Comparison of ENCODE assay signal across 16 mouse cellular contexts in the genomic region with DNA sequence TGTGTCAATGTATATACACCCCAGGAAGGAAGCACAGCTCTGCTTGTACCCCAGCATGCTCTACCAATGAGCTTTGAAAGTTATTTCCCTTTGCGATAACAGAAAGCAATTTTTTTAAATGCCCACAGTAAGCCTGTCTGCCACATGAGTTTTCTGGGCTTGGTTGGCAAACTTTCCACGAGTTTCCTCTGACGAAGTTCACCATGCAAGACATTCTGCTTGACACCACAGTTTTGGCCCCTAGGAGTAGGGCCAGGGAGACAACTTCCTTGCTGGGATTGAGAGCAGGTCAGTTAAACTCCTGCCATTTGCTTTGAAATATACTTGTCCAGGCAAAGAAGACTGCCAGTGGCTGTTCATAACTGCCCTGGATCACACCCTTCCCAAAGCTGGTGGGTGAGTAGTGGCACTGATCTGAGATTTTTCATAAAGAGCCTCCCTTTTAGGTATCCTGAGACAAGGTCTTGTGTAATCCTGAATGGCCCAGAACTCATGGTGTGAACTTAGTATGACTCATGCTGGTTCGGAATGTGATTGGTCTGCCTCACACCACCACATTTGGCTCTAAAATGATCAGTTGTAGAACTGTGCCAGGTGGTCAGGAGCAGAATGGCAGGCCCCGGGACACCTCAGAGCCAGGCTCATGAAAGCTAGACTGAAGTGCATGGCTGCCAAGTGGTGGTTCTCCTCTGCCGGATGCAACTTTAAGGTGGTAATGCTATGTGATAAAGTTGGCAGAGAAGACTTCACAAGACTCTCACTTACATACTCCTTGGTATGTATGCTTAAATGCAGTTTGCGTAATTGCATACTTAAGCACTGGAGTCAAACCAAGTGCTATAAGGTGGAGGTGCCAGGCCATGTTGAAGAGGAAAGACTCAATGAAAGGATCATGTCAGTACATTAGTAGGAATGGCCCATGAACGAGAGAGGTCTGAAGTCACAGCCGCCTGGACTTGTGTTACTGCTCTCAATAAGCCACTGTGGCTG. TPM values are rescaled to one million over a fixed set of nuclear protein-coding genes. Genes with fewer than 3 reads are reported as not detected.
DNase-seq lines count a peak whose midpoint lies in the region; TF ChIP-seq lines count a peak whose summit lies in the region.
"Had no signal": no experiment of that assay in that cellular context is flagged by ENCODE, and none has a peak within 500 bp of the region (broad histone marks: within the 10 kb centered on the region; RNA-seq: fewer than 3 reads in every experiment).

No protein-coding gene starts in this region.

- no peak overlapping the region for H3ac ChIP-seq in C2C12 (ENCODE audit: control insufficient read depth, insufficient read length, low read depth)

- H3K79me3 ChIP-seq in C2C12 (ENCODE audit: low read depth), result no peaks in the 10 kb centered on the region

- TF ChIP-seq POLR2A in bone marrow macrophage, adult 2 months (IDR thresholded peaks at IDR 0.05; ENCODE audit: borderline replicate concordance, low read depth, low read length), result no peak

- intact Hi-C loops in gastrocnemius, adult 2 months (cut with DNase I), result no loop called here

- WGBS in macrophage (ENCODE audit: missing documents), result 64% methylated on average over 7 of the region's 9 CpGs

- H3K27ac ChIP-seq in gastrocnemius, adult 2 months, result 0 out of 2 replicates have a peak overlapping the region, but pooled peaks have one; percentile 5
- H3K27ac ChIP-seq in bone marrow macrophage, adult 2 months (ENCODE audit: insufficient read depth, low read depth, low read length), result peak overlapping the region; percentile 58
- peak overlapping the region; percentile 59 for H3K27ac ChIP-seq in macrophage
- H3K27ac ChIP-seq: forebrain, embryonic 13.5 days; heart, embryonic 15.5 days; hindbrain, embryonic 12.5 days had no signal

- no peak for DNase-seq in gastrocnemius, adult 2 months
- no peak for DNase-seq in gastrocnemius, adult 8-10 months (ENCODE audit: low spot score in 2 of 2)
- no peak for DNase-seq in left cerebral cortex, adult 9 months (ENCODE audit: low spot score in 2 of 2)
- no peak for DNase-seq in adrenal gland, adult 2 months
- no peak for DNase-seq in left cerebral cortex, adult 8-10 months (ENCODE audit: low spot score in 2 of 2)
- DNase-seq: adrenal gland, postnatal 36 days; cerebellum, adult 18-20 months; gastrocnemius, postnatal 25 days; kidney, adult 18-20 months had no signal

- no peaks in the 10 kb centered on the region for H3K36me3 ChIP-seq in C2C12 (ENCODE audit: control insufficient read depth, insufficient read depth)
- no peaks in the 10 kb centered on the region for H3K36me3 ChIP-seq in macrophage (ENCODE audit: inconsistent target)
- H3K36me3 ChIP-seq: hindbrain, embryonic 12.5 days had no signal

- H3K4me1 ChIP-seq in bone marrow macrophage, adult 2 months (ENCODE audit: control insufficient read depth, insufficient read depth, low read length), result peaks cover 35% of the 10 kb centered on the region
- H3K4me1 ChIP-seq: forebrain, embryonic 13.5 days; hindbrain, embryonic 12.5 days had no signal

- H3K79me2 ChIP-seq in C2C12 (ENCODE audit: control insufficient read depth, insufficient read depth), result no peaks in the 10 kb centered on the region
- H3K79me2 ChIP-seq in macrophage (ENCODE audit: inconsistent target), result no peaks in the 10 kb centered on the region

- no peak for TF ChIP-seq CTCF in gastrocnemius, adult 2 months (IDR thresholded peaks at IDR 0.05)
- TF ChIP-seq CTCF in C2C12 (IDR thresholded peaks at IDR 0.05; ENCODE audit: control insufficient read depth, insufficient read depth, insufficient read length), result no peak
- no peak for TF ChIP-seq CTCF in bone marrow macrophage, adult 2 months (IDR thresholded peaks at IDR 0.05; ENCODE audit: low read depth, low read length)

- H3K4me3 ChIP-seq in gastrocnemius, adult 2 months, result no peak overlapping the region
- H3K4me3 ChIP-seq in C2C12 (ENCODE audit: insufficient read depth, poor library complexity, severe bottlenecking), result no peak overlapping the region
- H3K4me3 ChIP-seq in bone marrow macrophage, adult 2 months (ENCODE audit: insufficient read depth, low read length), result no peak overlapping the region
- no peak overlapping the region for H3K4me3 ChIP-seq in macrophage (ENCODE audit: inconsistent target)
- H3K4me3 ChIP-seq: forebrain, embryonic 13.5 days; heart, embryonic 15.5 days; hindbrain, embryonic 12.5 days; megakaryocyte, embryonic 14.5 days had no signal

- H3K27me3 ChIP-seq in C2C12 (ENCODE audit: control insufficient read depth, insufficient read depth, insufficient read length), result no peaks in the 10 kb centered on the region
- H3K27me3 ChIP-seq: forebrain, embryonic 13.5 days; heart, embryonic 15.5 days; hindbrain, embryonic 12.5 days had no signal

TF ChIP-seq in C2C12, 6 proteins besides CTCF, POLR2A, EP300 and RAD21:
- TF ChIP-seq MYOG (IDR thresholded peaks at IDR 0.05; ENCODE audit: control insufficient read depth, extremely low read depth, insufficient read length) (no peak), MYOD1 (IDR thresholded peaks at IDR 0.05; ENCODE audit: control insufficient read depth, insufficient read length, low read depth) (peak; percentile 30), CEBPB (IDR thresholded peaks at IDR 0.05; ENCODE audit: low read depth) (peak; percentile 81), FOSL1 (IDR thresholded peaks at IDR 0.05; ENCODE audit: insufficient read depth, low read length, poor library complexity, severe bottlenecking) (no peak)
TF ChIP-seq in C2C12: peak in this region for 2.

RNA-seq across cellular contexts. Expression of a gene that starts 7.0 kb away (rescaled TPM):
- total RNA-seq in gastrocnemius, adult 2 months (2021), result 10 to 100 TPM in 1 of 2 experiments, 1 to 10 TPM in 1; 9.3 to 10.6 TPM
- total RNA-seq in gastrocnemius, adult 8-10 months (2022), result 10 to 100 TPM in 2 of 4 experiments, 1 to 10 TPM in 2; 8.1 to 12.1 (median 10.5) TPM
- polyA plus RNA-seq in C2C12 (2012; fragmentation: generic; extraction: Trizol) (15.2 TPM), macrophage (2018) (14.5 to 22.9 TPM (median 17.8 TPM) in 3 replicates)
- 31.7 and 36.3 TPM in 2 replicates for polyA plus RNA-seq in bone marrow macrophage, adult 2 months (2012; ENCODE audit: insufficient read depth, insufficient read length, missing spikeins)
- total RNA-seq in macrophage (2018; cell fraction: chromatin; rRNA removed), result 100 to 1,000 TPM in 1 of 26 experiments, 10 to 100 TPM in 25; 21.8 to 133 (median 65.1) TPM
- total RNA-seq in macrophage (2018; cell fraction: cytosol; rRNA removed), result 10 to 100 TPM in 23 of 26 experiments, 1 to 10 TPM in 3; 6.6 to 23.9 (median 15.1) TPM
- total RNA-seq in macrophage (2018; cell fraction: nucleus; rRNA removed), result 10 to 100 TPM; 14.0 to 97.8 (median 37.1) TPM
- 10 to 100 TPM; 20.5 to 24.7 TPM for total RNA-seq in adrenal gland, adult 2 months (2021)
- 7.3 and 7.5 TPM in 2 replicates for polyA plus RNA-seq in adrenal gland, adult 2 months (2012; rRNA removed)
- 10 to 100 TPM; 34.5 to 37.7 (median 35.5) TPM for total RNA-seq in left cerebral cortex, adult 8-10 months (2022)

RNA-seq across cellular contexts. Expression of a gene that starts 47.4 kb away (rescaled TPM):
- total RNA-seq in gastrocnemius, adult 2 months (2021), result 1 to 10 TPM; 3.6 to 4.3 TPM
- total RNA-seq in gastrocnemius, adult 8-10 months (2022), result 1 to 10 TPM; 3.0 to 3.7 (median 3.4) TPM
- 8.6 TPM for polyA plus RNA-seq in C2C12 (2012; fragmentation: generic; extraction: Trizol)
- polyA plus RNA-seq in bone marrow macrophage, adult 2 months (2012; ENCODE audit: insufficient read depth, insufficient read length, missing spikeins), result 33.0 and 38.6 TPM in 2 replicates
- 10 to 100 TPM; 10.8 to 64.8 (median 42.6) TPM for total RNA-seq in macrophage (2018; cell fraction: chromatin; rRNA removed)
- total RNA-seq in macrophage (2018; cell fraction: cytosol; rRNA removed), result 10 to 100 TPM; 23.8 to 62.1 (median 37.7) TPM
- 10 to 100 TPM; 15.8 to 88.5 (median 44.9) TPM for total RNA-seq in macrophage (2018; cell fraction: nucleus; rRNA removed)
- 28.0 to 32.8 TPM (median 28.4 TPM) in 3 replicates for polyA plus RNA-seq in macrophage (2018)
- 10 to 100 TPM; 26.3 to 29.5 TPM for total RNA-seq in adrenal gland, adult 2 months (2021)
- 3.7 and 4.3 TPM in 2 replicates for polyA plus RNA-seq in adrenal gland, adult 2 months (2012; rRNA removed)
- 10 to 100 TPM; 49.9 to 53.8 (median 52.3) TPM for total RNA-seq in left cerebral cortex, adult 8-10 months (2022)

Comparison
In these comparisons a context has a peak if more than half of its experiments do, and no peak if none do; other contexts are left out.
1. H3K27ac ChIP-seq: peak in every context shown above with its lines; median percentile 59 in macrophage; 58 in bone marrow macrophage, adult 2 months; 5 in gastrocnemius, adult 2 months.
2. RNA of a gene that starts 47.4 kb away (total RNA-seq): 49.9 to 53.8 TPM in left cerebral cortex, adult 8-10 months and 26.3 to 29.5 TPM in adrenal gland, adult 2 months; 3.6 to 4.3 TPM in gastrocnemius, adult 2 months and 3.0 to 3.7 TPM in gastrocnemius, adult 8-10 months; every median in the first group is over 4 times any median in the second.